Mouse (Mus musculus) liver, embryonic 14.5 days (tissue): ENCODE results near the gene Slc25a19. TPM values are rescaled to one million over a fixed set of nuclear protein-coding genes. Genes with fewer than 3 reads are reported as not detected.

Experiments used
- ATAC-seq: fragments of 200-750 bp; cut with Nextera tagmentation; 2 replicates; pipeline ENCODE4 v1.8.0; 2017; ENCODE audit warnings: moderate number of reproducible peaks, mild to moderate bottlenecking, moderate library complexity; ENCODE audit not compliant: insufficient read depth
- DNase-seq, 3 experiments: peaks; one replicate each; pipeline ENCODE4 v3.0.0-alpha.2; 2012 to 2013; ENCODE audit warnings: low read depth in 3 of 3, low spot score in 3 of 3
- H3K27ac ChIP-seq: fragments of 300-500 bp; sonication (generic); 2 replicates; pipeline ENCODE4 v1.5.1; 2014; ENCODE audit warnings: moderate library complexity, mild to moderate bottlenecking, control low read depth, inconsistent platforms
- H3K27me3 ChIP-seq: fragments of 300-500 bp; sonication (generic); 2 replicates; pipeline ENCODE4 v1.6.1; 2014; ENCODE audit warnings: mild to moderate bottlenecking, low read length, moderate library complexity; ENCODE audit not compliant: control insufficient read depth, insufficient read depth
- H3K36me3 ChIP-seq: fragments of 300-500 bp; sonication (generic); replicated peaks from 2 replicates; pipeline ENCODE4 v1.6.1; 2014; ENCODE audit warnings: low read depth; ENCODE audit not compliant: control insufficient read depth, insufficient read depth
- H3K4me1 ChIP-seq, 2 experiments: fragments of 200-500 bp in 1 of 2; fragments of 300-500 bp in 1 of 2; sonication (generic) in 1 of 2; replicated peaks; 2 replicates each; pipeline ENCODE4 v1.6.1; 2012 to 2014; ENCODE audit warnings: antibody characterized with exemption in 1 of 2, inconsistent platforms in 1 of 2, low read length in 1 of 2; ENCODE audit not compliant: control insufficient read depth in 2 of 2, insufficient read depth in 2 of 2
- H3K4me2 ChIP-seq: fragments of 300-500 bp; sonication (generic); 2 replicates; pipeline ENCODE4 v1.6.1; 2014; ENCODE audit warnings: low read depth, mild to moderate bottlenecking, control low read depth, moderate library complexity
- H3K4me3 ChIP-seq, 2 experiments: fragments of 200-500 bp in 1 of 2; fragments of 300-500 bp in 1 of 2; sonication (generic) in 1 of 2; 2 replicates each; pipeline ENCODE4 v1.5.1; 2012 to 2014; ENCODE audit warnings: low read depth in 2 of 2, low read length in 2 of 2, mild to moderate bottlenecking in 2 of 2, control low read depth in 1 of 2, inconsistent platforms in 1 of 2, moderate library complexity in 1 of 2; ENCODE audit not compliant: insufficient read depth in 1 of 2
- H3K9ac ChIP-seq: fragments of 300-500 bp; sonication (generic); replicated peaks from 2 replicates; pipeline ENCODE4 v1.6.1; 2014; ENCODE audit warnings: mild to moderate bottlenecking, control low read depth, moderate library complexity
- H3K9me3 ChIP-seq: fragments of 300-500 bp; sonication (generic); 2 replicates; pipeline ENCODE4 v1.6.1; 2016; ENCODE audit warnings: low read length, mixed read lengths; ENCODE audit not compliant: control insufficient read depth
- CTCF ChIP-seq: IDR thresholded peaks from 2 replicates; pipeline ENCODE4 v1.5.1; 2016; ENCODE audit warnings: antibody characterized with exemption, low read depth, control low read depth
- EP300 ChIP-seq: IDR thresholded peaks from 2 replicates; pipeline ENCODE4 v1.6.1; 2016; ENCODE audit warnings: antibody characterized with exemption, low read depth
- WGBS: fragments of 180-500 bp; shearing (Covaris S2); extraction: QIAGEN DNeasy Blood & Tissue Kit; methylation state at CpG from one replicate; pipeline ENCODE4 v1.1.7; 2014; ENCODE audit not compliant: insufficient replicate concordance; 5-methylcytosine and 5-hydroxymethylcytosine counted together
- polyA plus RNA-seq, 2 experiments: library from polyadenylated mRNA; depleted of rRNA in 1 of 2; stranded (reverse) in 1 of 2; unstranded in 1 of 2; fragments of >200 nt; fragmentation: Nextera tagmentation in 1 of 2; extraction: Ambion mirVana in 1 of 2; gene quantifications; 2 replicates each; pipeline versions ENCODE4 v1.2.1 to v1.2.3; 2012 to 2014

Gene Slc25a19
- polyA plus RNA-seq, 2 experiments = 8.5 to 10.5 TPM

DNA sequence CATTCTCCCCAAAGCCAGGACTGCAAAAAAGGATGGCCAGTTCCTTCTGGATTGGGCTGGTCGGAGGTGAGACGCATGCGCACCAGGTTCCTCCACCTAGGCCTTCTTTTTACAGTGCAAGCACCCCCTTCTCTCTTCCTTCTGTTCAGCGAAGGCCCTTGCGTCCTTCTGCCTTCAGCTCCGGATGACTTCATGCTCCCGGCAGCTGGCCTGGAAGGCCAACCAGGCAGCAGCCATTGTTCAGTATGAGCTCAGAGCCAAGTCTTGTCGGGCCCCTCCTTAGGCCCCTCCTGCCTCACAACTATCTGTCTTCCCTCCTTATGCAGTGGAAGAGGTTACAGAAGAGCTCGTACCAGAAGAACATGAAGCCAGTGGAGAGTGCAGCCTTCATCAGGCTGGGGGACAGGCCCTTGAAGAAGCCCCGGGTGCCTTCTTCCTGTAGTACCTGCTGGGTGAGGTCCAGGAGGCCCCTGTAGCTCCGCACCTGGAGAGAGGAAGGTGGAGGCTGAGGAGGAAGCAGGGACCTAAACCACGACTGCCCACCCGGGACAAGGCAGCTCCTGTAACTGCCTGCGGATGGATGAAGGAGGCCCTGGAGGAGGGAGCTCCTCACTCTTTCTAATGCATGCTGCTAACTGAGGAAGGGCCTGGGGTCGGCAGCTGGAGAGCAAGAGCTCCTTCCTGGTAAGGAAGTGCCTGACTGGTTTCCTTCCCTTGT, 12.8 kb downstream of the Slc25a19 start:
- DNase-seq (no peak), ATAC-seq (no peak)
- no peak overlapping the region for H3K27ac ChIP-seq
- H3K4me3 ChIP-seq = no peak overlapping the region
- no peaks in the 10 kb centered on the region for H3K27me3 ChIP-seq
- no peaks in the 10 kb centered on the region for H3K36me3 ChIP-seq
- TF ChIP-seq EP300 = no peak
- no peak for TF ChIP-seq CTCF
- no peak overlapping the region for H3K9ac ChIP-seq
- no peak overlapping the region for H3K4me2 ChIP-seq
- H3K4me1 ChIP-seq = peaks cover 8 to 12% of the 10 kb centered on the region in 2 experiments
- WGBS = 78% methylated on average over 15 of the region's 15 CpGs
- H3K9me3 ChIP-seq = no peaks in the 10 kb centered on the region

DNA sequence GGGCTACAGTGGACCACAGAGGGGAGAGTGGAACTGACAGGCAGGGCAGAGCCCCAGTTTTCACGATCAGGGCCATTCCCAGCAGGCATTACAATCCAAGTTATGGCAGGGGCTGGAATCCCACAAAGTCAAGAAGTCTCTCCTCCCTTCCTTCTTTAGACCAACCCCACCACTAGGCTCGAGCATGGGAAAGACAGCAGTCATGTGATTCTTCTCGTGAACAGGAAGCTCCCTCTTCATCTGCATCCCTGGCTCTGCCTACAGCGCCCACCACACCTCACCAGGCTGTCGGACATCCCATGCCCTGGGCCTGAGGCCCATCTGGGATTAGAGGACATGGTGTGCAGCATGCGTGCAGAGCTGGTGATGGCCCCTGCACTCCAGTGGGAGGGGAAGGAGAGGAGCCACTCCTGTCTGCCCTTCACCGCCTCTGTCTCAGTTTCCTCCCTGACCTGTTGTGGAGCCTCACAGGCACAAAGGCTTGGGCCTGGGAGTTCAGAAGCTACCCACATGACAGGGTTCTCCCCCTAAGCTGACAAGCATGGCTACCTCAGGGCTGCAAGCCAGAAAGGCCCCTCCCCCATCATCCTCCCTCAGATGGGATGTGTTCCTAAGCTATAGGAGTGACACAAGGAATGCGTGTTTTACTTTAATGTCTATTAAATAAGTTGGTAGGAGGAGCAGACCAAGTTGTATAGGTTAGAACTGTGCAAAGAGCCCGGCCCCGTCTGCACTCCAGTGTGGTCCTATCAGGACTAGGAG, 13.6 kb downstream of the Slc25a19 start:
- Histone ChIP-seq H3K9ac (no peak overlapping the region), H3K27ac (no peak overlapping the region), H3K4me2 (no peak overlapping the region), H3K9me3 (no peaks in the 10 kb centered on the region), H3K4me3 (no peak overlapping the region), H3K4me1 (peaks cover 8 to 12% of the 10 kb centered on the region in 2 experiments), H3K36me3 (peaks cover 2% of the 10 kb centered on the region), H3K27me3 (no peaks in the 10 kb centered on the region)
- TF ChIP-seq EP300 = no peak
- no peak for TF ChIP-seq CTCF
- ATAC-seq (no peak), DNase-seq (no peak)
- 75% methylated on average over 10 of the region's 10 CpGs for WGBS

DNA sequence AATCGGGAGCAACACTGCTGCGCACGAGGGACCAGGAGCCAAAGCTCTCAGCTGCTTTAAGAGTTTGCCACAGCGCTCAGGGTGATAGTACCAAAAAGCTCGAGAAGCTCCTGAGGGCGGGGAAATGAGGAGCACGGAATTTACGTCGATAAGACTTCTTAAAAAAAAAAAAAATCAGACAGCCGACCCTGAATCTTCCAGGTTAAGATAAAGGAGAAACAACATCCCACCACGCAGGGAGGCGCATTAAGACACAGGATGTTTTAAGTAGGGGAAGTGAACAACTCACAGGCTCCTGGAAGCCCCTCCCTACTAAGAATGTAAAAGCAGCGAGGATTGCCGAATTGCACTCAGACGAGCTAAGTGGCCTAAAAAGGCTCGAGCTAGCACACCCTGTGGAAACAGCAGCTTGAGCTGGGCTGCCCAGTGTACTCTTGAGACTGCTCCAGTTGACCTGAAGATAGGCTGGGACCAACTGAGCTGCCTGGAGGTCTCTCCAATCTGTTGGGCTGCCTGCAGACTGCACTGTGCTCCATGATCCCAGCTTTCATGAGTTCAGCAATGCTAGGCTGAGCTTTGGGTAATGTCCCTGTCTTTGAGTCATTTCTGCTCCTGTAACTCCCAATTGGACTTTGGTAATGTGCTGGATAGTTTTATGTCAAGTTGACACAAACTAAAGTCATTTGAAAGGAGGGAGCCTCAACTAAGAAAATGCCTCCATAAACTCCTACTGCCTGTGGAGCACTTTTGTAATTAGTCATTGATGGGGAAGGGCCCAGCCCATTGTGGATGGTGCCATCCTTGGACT, 14.8 kb downstream of the Slc25a19 start:
- 0% methylated on average over 16 of the region's 16 CpGs for WGBS
- Histone ChIP-seq H3K4me1 (peaks cover 8 to 12% of the 10 kb centered on the region in 2 experiments), H3K4me3 (peak overlapping the region; percentile 72 to 75), H3K36me3 (peaks cover 13% of the 10 kb centered on the region), H3K4me2 (peak overlapping the region; percentile 90), H3K27me3 (no peaks in the 10 kb centered on the region), H3K9ac (peak overlapping the region; percentile 81), H3K9me3 (no peaks in the 10 kb centered on the region), H3K27ac (peak overlapping the region; percentile 92)
- no peak for DNase-seq
- TF ChIP-seq EP300 (no peak), CTCF (no peak)
- peak; percentile 39 for ATAC-seq

DNA sequence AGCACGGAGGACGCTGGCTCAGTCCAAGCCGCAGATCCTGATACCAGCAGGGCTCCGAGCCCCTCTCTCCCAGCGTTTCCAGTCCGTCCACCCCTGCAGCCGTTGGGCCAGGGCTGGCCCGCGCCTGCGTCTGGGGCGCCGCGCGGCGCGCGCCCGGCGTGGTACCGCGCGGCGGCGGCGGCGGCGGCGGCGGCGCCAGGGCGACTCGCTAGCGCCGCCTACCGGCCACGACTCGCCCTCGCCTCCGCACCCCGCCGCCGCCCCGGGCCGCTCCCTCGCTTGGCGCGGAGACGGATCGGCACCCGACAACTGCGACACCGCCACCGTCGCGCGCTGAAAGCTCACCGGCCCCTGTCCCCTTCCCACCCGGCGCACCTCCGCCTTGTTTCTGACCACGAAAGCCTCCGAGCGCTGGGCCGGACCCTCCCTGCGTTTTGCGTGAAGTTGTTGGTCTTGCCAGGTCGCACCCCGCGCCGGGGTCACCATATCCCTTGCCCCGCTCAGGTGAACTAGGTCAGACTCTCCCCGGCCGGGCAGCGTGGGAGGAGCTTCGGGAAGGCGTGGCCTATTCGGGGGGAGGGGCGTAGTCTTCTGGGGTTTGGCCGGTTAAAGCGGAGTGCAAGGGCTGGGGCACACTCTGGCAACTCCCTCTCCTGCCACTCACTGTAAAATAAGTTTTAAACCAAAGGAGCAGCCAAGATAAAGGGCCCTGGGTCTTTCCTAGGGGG, 15.5 kb downstream of the Slc25a19 start, which contains the start of gene Mif4gd:
Gene Mif4gd (minus strand): TSS at position 560 of the 728 bp plus-strand sequence.
- H3K4me2 ChIP-seq = peak within 1 kb of the TSS; percentile 90
- H3K9me3 ChIP-seq = no peaks in the 10 kb centered on the region
- peak; percentile 89 for ATAC-seq
- H3K4me3 ChIP-seq = peak within 1 kb of the TSS; percentile 75 to 82
- H3K9ac ChIP-seq = peak within 1 kb of the TSS; percentile 81
- peaks cover 8 to 12% of the 10 kb centered on the region in 2 experiments for H3K4me1 ChIP-seq
- H3K36me3 ChIP-seq = peaks cover 18% of the 10 kb centered on the region
- DNase-seq = peak; percentile 80 to 88 (median 80)
- H3K27ac ChIP-seq = peak within 1 kb of the TSS; percentile 92
- under 1% methylated on average over 71 of the region's 80 CpGs for WGBS
- no peaks in the 10 kb centered on the region for H3K27me3 ChIP-seq
- TF ChIP-seq EP300 = no peak
- peak; percentile 37 for TF ChIP-seq CTCF
